Mouse (Mus musculus) stomach, embryonic 16.5 days (tissue): Measurements from ENCODE around the gene Trappc13. TPM values are rescaled to one million over a fixed set of nuclear protein-coding genes. Genes with fewer than 3 reads are reported as not detected.

Experiments used
- ATAC-seq: fragments of 200-750 bp; cut with Nextera tagmentation; 2 replicates; pipeline ENCODE4 v1.8.0; 2017; ENCODE audit warnings: moderate number of reproducible peaks, moderate TSS enrichment; ENCODE audit not compliant: insufficient read depth, low FRiP score
- H3K27ac ChIP-seq: fragments of 300-500 bp; sonication (generic); 2 replicates; pipeline ENCODE4 v1.5.1; 2014; ENCODE audit warnings: low read length
- H3K27me3 ChIP-seq: fragments of 300-500 bp; sonication (generic); 2 replicates; pipeline ENCODE4 v1.6.1; 2014; ENCODE audit warnings: low read length, control low read depth, mixed read lengths; ENCODE audit not compliant: control insufficient read depth, insufficient read depth
- H3K36me3 ChIP-seq: fragments of 300-500 bp; sonication (generic); 2 replicates; pipeline ENCODE4 v1.6.1; 2014; ENCODE audit warnings: low read length; ENCODE audit not compliant: control insufficient read depth, insufficient read depth
- H3K4me1 ChIP-seq: fragments of 300-500 bp; sonication (generic); 2 replicates; pipeline ENCODE4 v1.6.1; 2014; ENCODE audit warnings: low read length, control low read depth, mixed read lengths; ENCODE audit not compliant: control insufficient read depth, insufficient read depth
- H3K4me2 ChIP-seq: fragments of 300-500 bp; sonication (generic); 2 replicates; pipeline ENCODE4 v1.6.1; 2014; ENCODE audit warnings: low read depth, low read length, mixed read lengths
- H3K4me3 ChIP-seq: fragments of 300-500 bp; sonication (generic); replicated peaks from 2 replicates; pipeline ENCODE4 v1.5.1; 2014; ENCODE audit warnings: mild to moderate bottlenecking, low read length
- H3K9ac ChIP-seq: fragments of 300-500 bp; sonication (generic); 2 replicates; pipeline ENCODE4 v1.6.1; 2014; ENCODE audit warnings: low read length
- H3K9me3 ChIP-seq: fragments of 300-500 bp; sonication (generic); replicated peaks from 2 replicates; pipeline ENCODE4 v1.6.1; 2016; ENCODE audit warnings: low read length, control low read depth; ENCODE audit not compliant: control insufficient read depth
- WGBS: fragments of 180-500 bp; shearing (Covaris S2); extraction: QIAGEN DNeasy Blood & Tissue Kit; methylation state at CpG from one replicate; pipeline ENCODE4 v1.1.7; 2014; 5-methylcytosine and 5-hydroxymethylcytosine counted together
- polyA plus RNA-seq: library from polyadenylated mRNA; unstranded; fragments of >200 nt; fragmentation: Nextera tagmentation; extraction: Ambion mirVana; gene quantifications from 2 replicates; pipeline ENCODE4 v1.2.1, GENCODE M21; 2015

Gene Trappc13
- polyA plus RNA-seq, 1 experiment from 2014 or later, result 58.7 TPM

DNA sequence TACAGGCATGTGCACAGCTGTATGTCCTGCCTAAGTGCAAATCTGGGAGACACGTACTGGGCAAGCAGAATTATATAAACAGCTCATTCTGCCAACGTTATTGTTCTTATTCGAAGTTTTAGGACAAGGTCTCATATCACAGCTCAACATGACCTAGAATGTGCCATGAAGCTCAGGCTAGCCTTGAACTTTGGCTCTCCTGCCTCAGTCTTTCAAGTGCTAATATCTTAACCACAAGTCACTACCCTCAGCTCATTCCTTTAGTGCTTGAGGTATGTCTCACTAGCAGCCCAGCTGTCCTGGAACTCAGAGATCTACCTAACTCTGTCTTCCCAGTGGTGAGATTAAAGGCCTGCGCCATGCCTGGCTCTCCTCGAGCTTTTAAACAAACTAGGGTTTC is 6.6 kb downstream of the Trappc13 start:
- H3K9me3 ChIP-seq, result no peaks in the 10 kb centered on the region
- no peak for ATAC-seq
- H3K4me3 ChIP-seq, result no peak overlapping the region
- H3K4me1 ChIP-seq, result peaks cover 3% of the 10 kb centered on the region
- H3K4me2 ChIP-seq, result no peak overlapping the region
- H3K27ac ChIP-seq, result no peak overlapping the region
- no peaks in the 10 kb centered on the region for H3K27me3 ChIP-seq
- 80% methylated on average over 5 of the region's 5 CpGs for WGBS
- no peak overlapping the region for H3K9ac ChIP-seq
- peaks cover 8% of the 10 kb centered on the region for H3K36me3 ChIP-seq

DNA sequence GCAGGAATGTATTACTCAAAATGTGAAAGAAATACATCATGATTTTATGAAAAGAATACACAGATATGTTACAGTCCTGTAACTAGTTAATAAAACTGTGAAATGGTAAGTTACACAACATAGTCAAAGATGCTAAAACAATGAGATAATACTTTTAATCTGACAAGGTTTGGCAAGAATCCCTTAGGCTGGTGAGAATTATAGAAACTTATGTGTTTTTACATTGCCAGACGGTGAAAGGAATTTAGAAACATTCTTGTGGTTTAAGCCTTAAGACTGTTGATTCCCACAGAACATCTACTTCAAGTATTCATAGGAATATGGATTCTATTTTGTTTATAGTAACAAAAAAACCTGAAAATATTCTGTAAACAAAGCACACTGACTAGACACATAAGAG is 22.6 kb downstream of the Trappc13 start:
- Histone ChIP-seq H3K4me2 (no peak overlapping the region), H3K9me3 (no peaks in the 10 kb centered on the region), H3K36me3 (peaks cover 21% of the 10 kb centered on the region; the same call in 1 of the 2 replicates), H3K4me1 (no peaks in the 10 kb centered on the region), H3K9ac (no peak overlapping the region), H3K4me3 (no peak overlapping the region), H3K27me3 (no peaks in the 10 kb centered on the region), H3K27ac (no peak overlapping the region)
- 67% methylated on average over 1 of the region's 1 CpGs for WGBS
- ATAC-seq, result no peak

DNA sequence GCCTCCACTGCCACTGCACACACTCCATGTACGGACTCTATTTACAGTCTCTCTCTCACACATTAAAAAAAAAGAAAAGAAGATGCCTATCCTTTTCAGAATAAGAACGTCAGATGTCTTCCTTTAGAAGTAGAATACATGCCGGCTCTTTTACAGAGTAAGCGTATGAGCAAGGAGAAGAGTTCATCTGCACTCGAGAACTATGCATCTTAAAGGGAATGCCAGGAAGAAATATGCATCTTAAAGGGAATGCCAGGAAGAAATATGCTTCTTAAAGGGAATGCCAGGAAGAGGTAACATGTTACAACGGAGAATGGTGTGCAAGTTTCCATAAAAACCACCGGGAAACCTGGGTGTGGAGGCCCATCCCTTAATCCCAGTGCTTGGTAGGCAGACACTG is 23.2 kb downstream of the Trappc13 start:
- ATAC-seq, result no peak
- no peaks in the 10 kb centered on the region for H3K9me3 ChIP-seq
- H3K36me3 ChIP-seq, result peaks cover 19% of the 10 kb centered on the region; the same call in 1 of the 2 replicates
- no peak overlapping the region for H3K9ac ChIP-seq
- no peaks in the 10 kb centered on the region for H3K27me3 ChIP-seq
- H3K27ac ChIP-seq, result no peak overlapping the region
- H3K4me1 ChIP-seq, result no peaks in the 10 kb centered on the region
- no peak overlapping the region for H3K4me3 ChIP-seq
- 85% methylated on average over 7 of the region's 7 CpGs for WGBS
- H3K4me2 ChIP-seq, result no peak overlapping the region

DNA sequence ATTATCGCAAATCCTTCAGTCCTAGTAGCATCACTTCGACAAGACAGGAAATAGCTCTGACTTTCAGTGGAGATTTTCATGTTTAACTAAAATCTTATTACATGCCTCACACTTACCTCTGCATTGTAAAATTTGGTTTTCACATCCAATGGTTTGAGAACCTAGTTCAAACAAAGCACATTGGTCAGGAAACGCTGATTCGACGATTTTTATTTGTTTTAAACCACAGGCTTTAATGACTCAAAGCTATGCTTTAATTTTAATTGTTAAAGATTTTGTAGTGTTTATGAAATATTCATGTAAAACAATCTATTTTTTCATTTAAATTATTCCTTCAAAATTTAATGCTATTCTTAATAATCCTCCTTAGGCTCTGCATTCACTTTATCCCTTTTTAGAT is 24.1 kb downstream of the Trappc13 start:
- Histone ChIP-seq H3K4me2 (no peak overlapping the region), H3K9me3 (no peaks in the 10 kb centered on the region), H3K4me1 (no peaks in the 10 kb centered on the region), H3K4me3 (no peak overlapping the region), H3K27me3 (no peaks in the 10 kb centered on the region), H3K27ac (no peak overlapping the region), H3K9ac (no peak overlapping the region), H3K36me3 (peaks cover 16% of the 10 kb centered on the region)
- ATAC-seq, result no peak
- 89% methylated on average over 5 of the region's 5 CpGs for WGBS

DNA sequence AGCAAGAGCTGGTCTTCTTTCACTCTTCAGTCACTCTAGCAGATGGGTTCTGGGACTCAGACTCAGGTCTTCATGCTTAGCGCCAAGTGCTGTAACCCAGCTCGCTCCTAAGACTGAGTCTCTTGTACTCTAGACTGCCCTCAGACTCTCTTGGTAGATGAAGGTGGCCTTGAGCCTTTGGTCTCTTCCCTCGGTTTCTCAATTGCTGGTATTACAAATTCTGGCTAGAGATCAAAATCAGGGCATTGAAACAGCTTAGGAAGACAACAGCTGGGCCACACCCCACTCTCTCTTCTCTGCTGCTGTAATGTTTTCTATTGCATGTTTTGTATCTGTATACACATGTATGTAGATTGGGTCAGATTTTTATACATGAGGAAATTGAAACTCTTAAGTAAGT is 32.6 kb downstream of the Trappc13 start:
- H3K27me3 ChIP-seq, result no peaks in the 10 kb centered on the region
- no peak overlapping the region for H3K4me2 ChIP-seq
- no peak overlapping the region for H3K9ac ChIP-seq
- no peak overlapping the region for H3K27ac ChIP-seq
- peaks cover 30% of the 10 kb centered on the region for H3K36me3 ChIP-seq
- no peaks in the 10 kb centered on the region for H3K4me1 ChIP-seq
- 88% methylated on average over 3 of the region's 3 CpGs for WGBS
- ATAC-seq, result no peak
- no peak overlapping the region for H3K4me3 ChIP-seq
- H3K9me3 ChIP-seq, result no peaks in the 10 kb centered on the region

DNA sequence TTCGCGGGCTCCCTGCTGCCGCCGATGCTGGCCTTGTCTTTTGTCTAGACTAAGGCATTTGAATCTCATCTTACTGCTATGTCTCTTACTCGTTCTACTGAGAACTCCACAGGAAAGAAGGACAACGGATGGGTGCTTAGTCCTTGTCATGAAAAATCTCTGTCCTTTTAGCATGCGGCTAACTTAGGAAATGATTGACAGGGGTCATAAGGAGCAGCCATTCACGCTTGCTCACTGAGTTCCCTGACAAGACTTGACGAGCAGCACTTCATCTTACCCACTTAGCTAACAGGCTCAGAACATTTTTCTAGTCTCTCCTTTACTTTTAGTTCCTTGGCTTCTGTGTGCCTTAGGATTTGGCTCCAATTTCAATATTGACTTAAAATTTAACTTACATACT is 33.4 kb downstream of the Trappc13 start:
- Histone ChIP-seq H3K27me3 (no peaks in the 10 kb centered on the region), H3K4me2 (no peak overlapping the region), H3K9ac (no peak overlapping the region), H3K9me3 (no peaks in the 10 kb centered on the region), H3K27ac (no peak overlapping the region), H3K4me1 (no peaks in the 10 kb centered on the region), H3K36me3 (peaks cover 27% of the 10 kb centered on the region), H3K4me3 (no peak overlapping the region)
- no peak for ATAC-seq
- 76% methylated on average over 9 of the region's 9 CpGs for WGBS

DNA sequence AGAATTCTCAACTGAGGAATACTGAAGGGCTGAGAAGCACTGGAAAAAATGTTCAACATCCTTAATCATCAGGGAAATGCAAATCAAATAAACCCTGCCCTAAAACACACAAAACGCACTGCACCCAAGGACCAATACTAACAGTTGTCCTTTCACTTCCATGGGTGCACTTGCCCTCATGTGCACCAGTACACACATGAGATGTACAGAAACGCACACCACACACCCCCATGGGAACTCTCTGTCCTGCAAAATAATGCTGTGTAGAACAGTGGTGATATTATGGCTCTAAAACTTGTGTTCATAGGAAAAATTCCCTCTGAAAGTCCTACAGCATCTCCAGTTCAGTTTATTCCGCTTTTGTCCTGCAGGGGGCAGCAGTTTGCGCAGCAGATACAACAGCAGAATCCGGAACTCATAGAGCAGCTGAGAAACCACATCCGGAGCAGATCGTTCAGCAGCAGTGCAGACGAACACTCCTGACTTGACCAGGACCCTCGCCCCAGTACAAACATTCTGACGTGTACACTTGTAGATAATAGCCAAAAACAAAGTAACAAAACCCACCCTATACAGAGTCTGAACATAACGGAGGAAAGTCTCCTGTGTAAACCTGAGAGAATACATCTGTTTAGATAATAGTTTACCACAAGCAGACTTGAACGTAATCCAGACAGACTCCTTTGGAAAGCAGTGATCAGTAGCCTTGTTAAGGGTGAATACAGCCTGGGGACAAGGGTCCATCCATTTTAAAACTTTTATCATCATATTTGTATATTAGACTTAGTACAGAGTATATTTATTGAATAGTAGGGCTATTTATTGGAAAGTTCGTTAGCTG is 38.7 kb downstream of the Trappc13 start:
- WGBS, result 28% methylated on average over 13 of the region's 13 CpGs
- no peaks in the 10 kb centered on the region for H3K27me3 ChIP-seq
- H3K4me2 ChIP-seq, result peak overlapping the region; percentile 44; the same call in 1 of the 2 replicates
- H3K4me3 ChIP-seq, result peak overlapping the region; percentile 24; the same call in 1 of the 2 replicates
- no peaks in the 10 kb centered on the region for H3K9me3 ChIP-seq
- peak overlapping the region; percentile 18; the same call in 1 of the 2 replicates for H3K27ac ChIP-seq
- no peaks in the 10 kb centered on the region for H3K4me1 ChIP-seq
- H3K36me3 ChIP-seq, result 0 out of 2 replicates have a peak, but pooled peaks cover 12% of the 10 kb centered on the region
- no peak overlapping the region for H3K9ac ChIP-seq
- peak; percentile 44; the same call in 1 of the 2 replicates for ATAC-seq

DNA sequence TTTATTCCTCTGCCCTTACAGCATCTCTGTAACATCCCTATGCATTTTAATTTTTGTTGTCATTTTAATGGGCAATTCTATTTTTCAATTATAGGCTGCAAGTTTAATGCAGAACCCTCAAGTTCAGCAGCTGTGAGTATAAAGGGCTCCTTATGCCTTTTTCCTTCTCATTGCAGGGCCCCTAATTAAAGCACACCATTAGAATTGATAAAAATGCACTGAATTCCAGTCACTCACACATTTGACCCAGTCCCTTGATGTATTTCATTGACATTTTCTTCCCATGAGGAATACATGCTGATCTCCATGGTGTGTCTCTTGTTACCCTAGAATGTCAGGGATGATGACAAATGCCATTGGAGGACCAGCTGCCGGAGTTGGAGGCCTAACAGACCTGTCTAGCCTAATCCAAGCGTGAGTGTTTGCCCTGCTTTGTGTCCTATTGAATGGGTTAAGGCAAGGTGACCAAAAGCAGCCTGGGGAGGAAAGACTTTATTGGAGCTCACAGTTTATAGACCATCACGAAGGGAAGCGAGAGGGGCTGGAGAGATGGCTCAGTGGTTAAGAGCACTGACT is 43.7 kb downstream of the Trappc13 start:
- H3K4me2 ChIP-seq, result no peak overlapping the region
- H3K4me1 ChIP-seq, result no peaks in the 10 kb centered on the region
- H3K9me3 ChIP-seq, result no peaks in the 10 kb centered on the region
- WGBS, result 78% methylated on average over 4 of the region's 4 CpGs
- no peaks in the 10 kb centered on the region for H3K36me3 ChIP-seq
- H3K4me3 ChIP-seq, result no peak overlapping the region
- no peak for ATAC-seq
- H3K9ac ChIP-seq, result no peak overlapping the region
- H3K27ac ChIP-seq, result no peak overlapping the region
- H3K27me3 ChIP-seq, result no peaks in the 10 kb centered on the region

DNA sequence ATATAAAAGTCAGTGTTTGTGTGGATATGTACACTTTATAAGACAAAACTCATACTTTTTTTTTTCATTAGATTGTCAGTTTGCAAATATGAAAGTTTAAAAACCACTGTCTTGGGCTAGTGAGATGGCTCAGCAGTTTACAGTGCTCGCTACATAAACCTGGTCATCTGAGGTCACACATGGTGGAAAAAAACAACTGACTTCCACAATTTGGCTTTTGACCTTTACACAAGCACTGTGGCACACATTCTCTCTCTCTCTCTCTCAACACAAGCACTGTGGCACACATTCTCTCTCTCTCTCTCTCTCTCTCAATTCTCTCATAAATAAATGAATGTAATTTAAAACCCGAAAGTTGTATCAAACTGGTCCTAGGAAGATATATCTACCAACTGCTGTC is 45.7 kb downstream of the Trappc13 start:
- Histone ChIP-seq H3K9ac (no peak overlapping the region), H3K4me3 (no peak overlapping the region), H3K36me3 (no peaks in the 10 kb centered on the region), H3K4me1 (no peaks in the 10 kb centered on the region), H3K9me3 (no peaks in the 10 kb centered on the region), H3K27me3 (no peaks in the 10 kb centered on the region), H3K4me2 (no peak overlapping the region), H3K27ac (no peak overlapping the region)
- 81% methylated on average over 2 of the region's 2 CpGs for WGBS
- no peak for ATAC-seq
